ENCODE assay signal across 23 mouse cellular contexts in genomic region chr1:191150924-191151605, GRCm38 (mm10). TPM values are rescaled to one million over a fixed set of nuclear protein-coding genes. Genes with fewer than 3 reads are reported as not detected.
"Had no signal": no experiment of that assay in that cellular context is flagged by ENCODE, and none has a peak within 500 bp of the region (broad histone marks: within the 10 kb centered on the region; RNA-seq: fewer than 3 reads in every experiment).

No protein-coding gene starts in this region.

- ATAC-seq: intestine, embryonic 15.5 days; midbrain, embryonic 16.5 days had no signal

- H3K4me2 ChIP-seq: intestine, embryonic 15.5 days; limb, embryonic 12.5 days; midbrain, embryonic 12.5 days; neural tube, embryonic 15.5 days had no signal

- H3K27ac ChIP-seq: intestine, embryonic 15.5 days; limb, embryonic 12.5 days; midbrain, embryonic 12.5 days; neural tube, embryonic 15.5 days had no signal

- H3K36me3 ChIP-seq: intestine, embryonic 15.5 days; limb, embryonic 12.5 days; midbrain, embryonic 12.5 days; neural tube, embryonic 15.5 days had no signal

- DNase-seq: kidney, adult 18-20 months; kidney, postnatal 14 days; layer of hippocampus, postnatal 36 days; lung, adult 18-20 months; lung, postnatal 4 days; right cerebral cortex, adult 18-20 months; right cerebral cortex, postnatal 25 days; thymus, postnatal 36 days had no signal

- H3K9ac ChIP-seq: intestine, embryonic 15.5 days; limb, embryonic 12.5 days; midbrain, embryonic 12.5 days; neural tube, embryonic 15.5 days had no signal

- H3K4me3 ChIP-seq: intestine, embryonic 15.5 days; limb, embryonic 12.5 days; midbrain, embryonic 12.5 days; neural tube, embryonic 15.5 days had no signal

- H3K9me3 ChIP-seq: intestine, embryonic 15.5 days; neural tube, embryonic 15.5 days had no signal

- H3K4me1 ChIP-seq: intestine, embryonic 15.5 days; limb, embryonic 12.5 days; midbrain, embryonic 12.5 days; neural tube, embryonic 15.5 days had no signal

- H3K27me3 ChIP-seq: intestine, embryonic 15.5 days; limb, embryonic 12.5 days; midbrain, embryonic 12.5 days; neural tube, embryonic 15.5 days had no signal

RNA-seq across cellular contexts. Expression of gene Fam71a, which starts 13.6 kb away (rescaled TPM):
- total RNA-seq: layer of hippocampus, postnatal 36 days; left cerebral cortex, adult 8-10 months; left cerebral cortex, postnatal 36 days; liver, adult 2 months had no signal
- polyA plus RNA-seq: intestine, embryonic 15.5 days; kidney, embryonic 14.5 days; limb, embryonic 12.5 days; liver, adult 2 months; lung, embryonic 16.5 days; midbrain, embryonic 12.5 days; midbrain, embryonic 16.5 days; neural tube, embryonic 11.5 days; neural tube, embryonic 15.5 days; small intestine, adult 2 months; stomach, embryonic 16.5 days; thymus, postnatal 0 days had no signal

RNA-seq across cellular contexts. Expression of gene Batf3, which starts 53.4 kb away (rescaled TPM):
- total RNA-seq: megakaryocyte-erythroid progenitor cell, adult 5-6 weeks had no signal
